Mouse (Mus musculus): ENCODE measurements around the gene Hist1h1b. TPM values are rescaled to one million over a fixed set of nuclear protein-coding genes. Genes with fewer than 3 reads are reported as not detected.
"Not testable (repeated sequence)": the region's sequence is repeated elsewhere in the genome, so short reads cannot be mapped to it uniquely, and the experiment has no call there.

The Hist1h1b gene
- polyA plus RNA-seq, 1 experiment from 2014 or later: 25.0 TPM

DNA sequence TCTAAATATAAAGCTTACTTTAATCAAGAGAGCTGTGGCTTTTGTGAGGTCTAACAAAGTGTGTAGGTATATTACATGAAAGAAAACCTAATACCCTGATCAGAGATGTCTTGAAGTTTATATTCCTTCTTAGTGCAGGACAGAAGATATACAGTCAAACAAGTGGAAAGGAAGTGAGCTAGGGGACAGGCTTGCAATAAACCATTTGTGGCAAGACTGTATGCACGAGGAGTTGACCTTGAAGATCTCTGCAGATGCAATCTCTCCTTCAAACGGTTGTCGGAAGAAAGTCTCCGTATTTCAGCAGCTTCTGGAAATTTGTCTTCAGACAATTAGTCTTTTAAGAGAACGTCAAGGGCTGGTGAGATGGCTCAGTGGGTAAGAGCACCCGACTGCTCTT lies 9.5 kb upstream of the Hist1h1b start:
- H3K4me3 ChIP-seq (replicated peaks): no peak overlapping the region
- no peak for ATAC-seq
- no peak overlapping the region for H3K4me2 ChIP-seq (replicated peaks)
- no peak overlapping the region for H3K27ac ChIP-seq
- no peaks in the 10 kb centered on the region for H3K27me3 ChIP-seq (replicated peaks)
- WGBS: 46% methylated on average over 6 of the region's 6 CpGs
- H3K9me3 ChIP-seq: no peaks in the 10 kb centered on the region
- H3K9ac ChIP-seq: no peak overlapping the region
- H3K36me3 ChIP-seq: no peaks in the 10 kb centered on the region
- peaks cover 12% of the 10 kb centered on the region; the same call in 1 of the 2 replicates for H3K4me1 ChIP-seq (replicated peaks)

DNA sequence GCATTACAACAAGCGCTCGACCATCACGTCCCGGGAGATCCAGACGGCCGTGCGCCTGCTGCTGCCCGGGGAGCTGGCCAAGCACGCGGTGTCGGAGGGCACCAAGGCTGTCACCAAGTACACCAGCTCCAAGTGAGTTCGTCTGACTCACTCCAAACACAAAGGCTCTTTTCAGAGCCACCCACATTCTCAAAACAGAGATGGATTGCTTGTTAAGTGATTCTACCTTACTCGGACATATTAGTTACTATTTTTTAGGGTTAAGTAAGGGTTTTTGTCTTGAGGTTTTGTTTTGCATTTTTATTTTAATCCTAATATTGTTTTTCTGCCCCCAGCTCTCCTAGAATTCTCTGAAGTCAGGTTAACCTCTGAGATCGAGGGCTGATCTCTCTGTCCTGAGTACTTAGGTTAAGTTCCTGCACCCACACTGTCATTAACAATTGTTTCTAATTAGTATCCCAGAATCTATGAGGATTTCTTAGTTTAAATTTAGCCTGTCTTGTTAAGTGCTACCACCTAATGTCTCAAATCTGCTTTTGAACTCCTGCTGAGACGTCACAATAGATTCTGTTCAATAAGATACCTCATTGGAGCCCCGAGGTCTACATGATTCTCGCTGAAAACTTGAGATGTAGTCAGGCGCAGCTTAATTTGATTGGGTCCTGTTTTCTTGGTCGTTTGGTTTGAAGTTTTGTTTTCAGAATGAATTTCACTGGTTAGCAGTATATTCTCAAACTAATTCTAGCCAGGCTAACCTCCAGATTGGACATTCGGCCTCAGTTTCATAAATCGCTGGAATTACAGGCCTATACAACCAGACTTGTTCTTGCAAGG lies 7.6 kb upstream of the Hist1h1b start:
- 26% methylated on average over 15 of the region's 21 CpGs for WGBS

DNA sequence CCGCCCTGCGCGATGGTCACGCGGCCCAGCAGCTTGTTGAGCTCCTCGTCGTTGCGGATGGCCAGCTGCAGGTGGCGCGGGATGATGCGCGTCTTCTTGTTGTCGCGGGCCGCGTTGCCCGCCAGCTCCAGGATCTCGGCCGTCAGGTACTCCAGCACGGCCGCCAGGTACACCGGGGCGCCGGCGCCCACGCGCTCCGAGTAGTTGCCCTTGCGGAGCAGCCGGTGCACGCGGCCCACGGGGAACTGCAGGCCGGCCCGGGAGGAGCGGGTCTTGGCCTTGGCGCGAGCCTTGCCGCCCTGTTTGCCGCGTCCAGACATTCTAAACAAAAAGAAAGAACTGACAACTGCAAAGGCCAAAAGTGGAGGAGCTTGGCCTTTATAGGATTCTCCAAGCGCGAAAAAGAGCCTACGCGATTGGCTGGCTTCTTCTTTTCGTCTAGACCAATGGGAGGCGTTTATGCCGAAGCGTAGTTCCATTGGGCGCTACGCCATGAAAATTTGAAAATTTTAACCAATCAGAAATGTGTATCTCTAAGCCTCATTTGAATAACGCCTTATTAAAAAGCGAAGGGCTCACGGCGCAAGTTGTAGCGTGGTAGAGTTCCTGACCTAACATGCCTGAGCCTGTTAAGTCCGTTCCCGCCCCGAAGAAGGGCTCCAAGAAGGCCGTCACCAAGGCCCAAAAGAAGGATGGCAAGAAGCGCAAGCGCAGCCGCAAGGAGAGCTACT lies 6.6 kb upstream of the Hist1h1b start, which contains the start of the genes Hist1h2an and Hist1h2bp:
Hist1h2an (minus strand) TSS at position 320 of the 731 bp plus-strand sequence.
Hist1h2bp (plus strand) TSS at position 563 of the 731 bp plus-strand sequence.
- peak; percentile 94 for ATAC-seq
- H3K9me3 ChIP-seq; H3K36me3 ChIP-seq; H3K27me3 ChIP-seq (replicated peaks): not testable (repeated sequence)
- H3K4me3 ChIP-seq (replicated peaks): peak within 1 kb of the TSS; percentile 34
- peak within 1 kb of the TSS; percentile 84 for H3K27ac ChIP-seq
- peak within 1 kb of the TSS; percentile 41 for H3K9ac ChIP-seq
- H3K4me2 ChIP-seq (replicated peaks): peak within 1 kb of the TSS; percentile 60
- peaks cover 23% of the 10 kb centered on the region for H3K4me1 ChIP-seq (replicated peaks)
- WGBS: under 1% methylated on average over 40 of the region's 63 CpGs

More for the DNA sequence above, 7.6 kb upstream of the Hist1h1b start:
- Histone ChIP-seq H3K36me3 (no peaks in the 10 kb centered on the region), H3K27me3 (replicated peaks) (no peaks in the 10 kb centered on the region), H3K9ac (peak overlapping the region; percentile 32; the same call in 1 of the 2 replicates), H3K27ac (peak overlapping the region; percentile 56; the same call in 1 of the 2 replicates), H3K4me1 (replicated peaks) (peaks cover 19% of the 10 kb centered on the region), H3K4me3 (replicated peaks) (no peak overlapping the region), H3K4me2 (replicated peaks) (peak overlapping the region; percentile 60), H3K9me3 (no peaks in the 10 kb centered on the region)
- peak; percentile 7; the same call in 1 of the 2 replicates for ATAC-seq

DNA sequence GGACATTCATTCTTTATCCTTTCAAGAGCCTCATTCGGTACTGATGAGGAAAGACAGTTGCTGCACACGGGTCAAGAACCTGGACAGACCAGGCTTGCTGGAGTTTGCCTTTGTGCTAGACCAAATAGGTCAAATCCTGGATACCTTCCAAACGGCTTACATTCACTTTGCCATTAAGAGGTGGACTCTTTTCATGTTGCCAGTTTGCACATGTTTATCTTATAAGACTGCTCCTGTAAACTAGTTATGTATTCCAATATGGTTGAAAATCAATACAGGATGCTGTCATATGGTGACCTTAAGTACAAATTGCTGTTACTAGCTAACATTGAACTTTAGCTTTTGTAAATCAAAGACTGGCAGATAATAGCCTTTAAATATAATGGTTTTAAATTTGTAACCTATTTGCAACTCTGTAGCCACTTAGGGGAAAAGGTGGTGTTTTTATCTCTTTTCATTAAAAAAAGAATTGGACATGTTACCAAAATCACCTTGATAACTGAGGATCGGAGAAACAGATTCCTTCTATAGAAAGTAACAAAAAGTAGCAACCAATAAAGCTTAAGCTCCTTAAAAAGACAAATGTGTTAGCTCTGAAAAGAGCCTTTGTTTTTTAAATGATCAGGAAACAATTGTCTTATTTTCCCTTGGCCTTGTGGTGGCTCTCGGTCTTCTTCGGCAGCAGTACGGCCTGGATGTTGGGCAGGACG lies 5.9 kb upstream of the Hist1h1b start:
- Histone ChIP-seq H3K9me3 (no peaks in the 10 kb centered on the region), H3K27ac (peak overlapping the region; percentile 84), H3K4me1 (replicated peaks) (peaks cover 23% of the 10 kb centered on the region), H3K9ac (peak overlapping the region; percentile 41), H3K27me3 (replicated peaks) (no peaks in the 10 kb centered on the region), H3K4me2 (replicated peaks) (peak overlapping the region; percentile 60), H3K4me3 (replicated peaks) (peak overlapping the region; percentile 34), H3K36me3 (no peaks in the 10 kb centered on the region)
- WGBS: 8% methylated on average over 8 of the region's 8 CpGs
- ATAC-seq: no peak

DNA sequence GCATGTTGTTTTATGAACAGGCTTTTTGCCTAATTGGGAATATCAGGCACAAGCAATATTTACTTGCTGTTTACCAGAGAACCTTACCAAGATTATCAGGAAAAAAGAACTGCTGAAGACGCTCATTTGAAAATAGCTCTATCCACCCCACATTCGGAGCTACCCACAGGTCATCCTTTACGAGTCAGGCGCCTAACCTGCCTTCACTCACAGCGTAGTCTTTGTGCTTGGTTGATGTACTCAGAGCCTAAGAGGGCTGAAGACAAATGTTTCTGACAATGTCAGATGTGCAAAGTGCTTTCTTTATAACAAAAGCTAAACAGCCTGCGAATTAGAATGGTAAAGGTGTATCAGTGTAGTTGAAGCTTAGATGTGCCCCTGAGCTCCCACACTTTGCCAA lies 3.9 kb upstream of the Hist1h1b start:
- H3K27me3 ChIP-seq (replicated peaks): no peaks in the 10 kb centered on the region
- H3K4me3 ChIP-seq (replicated peaks): peak overlapping the region; percentile 39; the same call in 1 of the 2 replicates
- no peaks in the 10 kb centered on the region for H3K36me3 ChIP-seq
- 38% methylated on average over 6 of the region's 6 CpGs for WGBS
- peak overlapping the region; percentile 86 for H3K27ac ChIP-seq
- H3K9ac ChIP-seq: peak overlapping the region; percentile 37; the same call in 1 of the 2 replicates
- peaks cover 19% of the 10 kb centered on the region for H3K4me1 ChIP-seq (replicated peaks)
- no peak for ATAC-seq
- H3K9me3 ChIP-seq: no peaks in the 10 kb centered on the region
- peak overlapping the region; percentile 62 for H3K4me2 ChIP-seq (replicated peaks)

DNA sequence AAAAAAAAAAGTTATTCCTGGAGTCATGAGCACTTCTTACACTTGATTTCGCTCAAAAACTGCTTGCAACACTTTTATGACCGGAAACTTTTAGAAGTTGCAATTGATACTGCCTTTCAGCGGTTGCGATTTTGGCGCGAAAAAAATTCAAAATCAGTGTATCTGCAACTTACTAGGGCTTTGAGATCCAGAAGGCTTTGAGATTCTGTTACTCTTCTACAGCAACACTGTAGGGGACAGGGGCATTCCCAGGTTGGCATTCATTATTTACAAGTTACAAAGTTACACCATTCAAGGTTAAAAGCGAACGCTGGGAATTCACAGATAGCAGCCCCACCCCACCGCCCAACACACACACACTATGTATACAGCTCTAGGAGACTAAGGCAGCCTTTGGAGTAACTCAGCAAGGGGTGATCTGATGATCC lies 3.3 kb upstream of the Hist1h1b start:
- Histone ChIP-seq H3K4me3 (replicated peaks) (peak overlapping the region; percentile 39), H3K4me1 (replicated peaks) (peaks cover 19% of the 10 kb centered on the region), H3K4me2 (replicated peaks) (peak overlapping the region; percentile 62), H3K36me3 (no peaks in the 10 kb centered on the region), H3K9ac (peak overlapping the region; percentile 37; the same call in 1 of the 2 replicates), H3K9me3 (no peaks in the 10 kb centered on the region), H3K27me3 (replicated peaks) (no peaks in the 10 kb centered on the region), H3K27ac (peak overlapping the region; percentile 86)
- ATAC-seq: no peak
- WGBS: 2% methylated on average over 9 of the region's 9 CpGs

DNA sequence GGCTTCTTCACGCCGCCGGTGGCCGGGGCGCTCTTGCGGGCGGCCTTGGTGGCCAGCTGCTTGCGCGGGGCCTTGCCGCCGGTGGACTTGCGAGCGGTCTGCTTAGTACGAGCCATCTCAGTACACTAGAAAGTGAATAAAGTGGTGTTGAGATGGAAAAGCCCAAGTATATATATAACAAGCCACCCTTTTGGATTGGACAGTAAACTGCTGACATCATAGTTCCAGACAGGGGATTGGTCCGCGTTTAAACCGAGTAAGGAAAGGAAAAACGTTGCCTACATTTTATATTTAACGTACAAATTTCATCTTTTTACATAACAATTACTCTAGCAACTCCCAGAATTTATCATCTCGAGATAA lies 2.8 kb upstream of the Hist1h1b start, which contains the start of gene Hist1h3i:
Hist1h3i (minus strand) TSS at position 116 of the 363 bp plus-strand sequence.
- H3K9me3 ChIP-seq: no peaks in the 10 kb centered on the region
- H3K27ac ChIP-seq: peak within 1 kb of the TSS; percentile 86
- H3K4me3 ChIP-seq (replicated peaks): peak within 1 kb of the TSS; percentile 39
- peak within 1 kb of the TSS; percentile 62 for H3K4me2 ChIP-seq (replicated peaks)
- H3K9ac ChIP-seq: peak within 1 kb of the TSS; percentile 47
- H3K27me3 ChIP-seq (replicated peaks): no peaks in the 10 kb centered on the region
- H3K4me1 ChIP-seq (replicated peaks): peaks cover 19% of the 10 kb centered on the region
- peak; percentile 63 for ATAC-seq
- WGBS: under 1% methylated on average over 18 of the region's 20 CpGs
- no peaks in the 10 kb centered on the region for H3K36me3 ChIP-seq

DNA sequence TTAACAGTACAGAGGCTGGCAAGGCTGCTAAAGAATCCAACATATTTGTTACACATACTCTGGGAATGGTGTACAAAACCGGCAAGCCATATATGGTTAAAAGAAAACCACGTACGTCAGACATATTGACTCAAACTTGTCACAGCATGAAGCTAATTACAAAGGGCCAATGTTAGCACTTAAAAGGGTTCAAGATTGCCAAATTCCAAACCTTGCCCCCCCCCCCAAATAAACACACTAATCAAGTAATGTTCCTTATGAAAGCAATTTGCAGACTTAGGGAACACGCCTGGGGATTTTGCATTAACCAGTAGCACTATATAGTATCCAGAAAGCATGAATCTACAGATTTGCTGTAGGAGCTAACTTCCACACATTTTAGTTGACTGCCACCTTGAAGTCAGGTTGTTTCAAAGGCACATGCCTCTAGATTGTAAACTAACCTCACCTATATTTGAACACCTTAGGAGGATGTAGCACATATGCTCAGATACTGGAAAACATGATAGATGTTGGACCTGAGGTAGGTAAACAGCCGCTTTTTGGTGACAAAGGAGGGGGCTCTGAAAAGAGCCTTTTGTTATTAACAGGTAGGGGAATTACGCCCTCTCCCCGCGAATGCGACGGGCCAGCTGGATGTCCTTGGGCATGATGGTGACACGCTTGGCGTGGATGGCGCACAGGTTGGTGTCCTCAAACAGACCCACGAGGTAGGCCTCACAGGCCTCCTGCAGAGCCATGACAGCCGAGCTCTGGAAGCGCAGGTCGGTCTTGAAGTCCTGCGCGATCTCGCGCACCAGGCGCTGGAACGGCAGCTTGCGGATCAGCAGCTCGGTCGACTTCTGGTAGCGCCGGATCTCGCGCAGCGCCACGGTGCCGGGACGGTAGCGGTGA lies 2.2 kb upstream of the Hist1h1b start:
- WGBS: under 1% methylated on average over 14 of the region's 35 CpGs
- not testable (repeated sequence) for H3K9me3 ChIP-seq; ATAC-seq; H3K27me3 ChIP-seq (replicated peaks); H3K36me3 ChIP-seq
- peaks cover 19% of the 10 kb centered on the region for H3K4me1 ChIP-seq (replicated peaks)
- peak overlapping the region; percentile 62 for H3K4me2 ChIP-seq (replicated peaks)
- H3K27ac ChIP-seq: peak overlapping the region; percentile 81
- peak overlapping the region; percentile 39 for H3K4me3 ChIP-seq (replicated peaks)
- H3K9ac ChIP-seq: peak overlapping the region; percentile 47

DNA sequence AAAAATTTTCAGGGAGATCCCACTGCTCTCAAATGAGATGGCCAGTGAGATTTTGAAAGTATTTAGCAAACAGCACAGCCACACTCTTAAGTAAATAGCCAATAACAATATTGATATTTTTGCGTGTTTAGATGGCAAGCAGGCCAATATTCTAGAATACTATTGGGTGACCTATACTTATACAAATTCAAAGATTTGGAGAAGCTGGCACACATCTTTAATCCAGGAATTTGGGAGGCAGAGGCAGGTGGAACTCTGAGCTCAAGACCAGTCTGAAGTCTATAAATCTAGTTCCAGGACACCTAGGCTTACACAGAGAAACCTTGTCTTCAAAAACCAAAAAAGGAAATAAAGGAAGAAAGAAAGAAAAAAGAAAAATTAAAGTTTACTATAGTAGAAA lies 1.2 kb upstream of the Hist1h1b start:
- no peak for ATAC-seq
- Histone ChIP-seq H3K4me1 (replicated peaks) (peaks cover 19% of the 10 kb centered on the region), H3K4me3 (replicated peaks) (no peak overlapping the region), H3K9me3 (no peaks in the 10 kb centered on the region), H3K9ac (no peak overlapping the region), H3K36me3 (no peaks in the 10 kb centered on the region), H3K4me2 (replicated peaks) (no peak overlapping the region), H3K27me3 (replicated peaks) (no peaks in the 10 kb centered on the region), H3K27ac (no peak overlapping the region)
- 90% methylated on average over 1 of the region's 1 CpGs for WGBS

DNA sequence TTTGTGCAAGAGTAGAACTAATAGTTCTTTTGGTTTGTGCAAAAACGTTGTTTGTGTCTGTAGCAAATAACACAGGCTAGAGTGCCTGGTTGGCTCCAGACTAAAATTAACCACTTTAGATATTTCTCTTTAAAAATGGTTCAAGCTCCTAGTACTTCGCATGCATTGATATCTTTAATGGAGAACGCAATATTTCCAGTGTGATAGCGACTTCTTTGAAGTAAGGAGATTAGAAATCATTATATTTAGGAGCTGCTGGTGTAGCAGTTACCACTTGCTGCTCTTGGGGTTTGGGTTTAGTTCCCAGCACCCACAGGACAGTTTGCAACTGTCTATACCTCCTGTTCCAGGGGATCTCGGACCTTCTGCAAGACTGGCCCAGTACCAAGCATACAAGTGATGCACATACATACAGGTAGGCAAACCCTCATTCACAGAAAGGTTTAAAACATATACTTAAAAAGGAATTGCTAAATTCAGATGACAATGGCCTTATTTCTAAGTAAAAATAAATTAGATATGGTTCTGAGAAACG lies 663 bp upstream of the Hist1h1b start:
- H3K27me3 ChIP-seq (replicated peaks): no peaks in the 10 kb centered on the region
- no peak overlapping the region for H3K4me3 ChIP-seq (replicated peaks)
- no peaks in the 10 kb centered on the region for H3K36me3 ChIP-seq
- WGBS: 44% methylated on average over 6 of the region's 6 CpGs
- peak overlapping the region; percentile 95 for H3K27ac ChIP-seq
- H3K4me1 ChIP-seq (replicated peaks): peaks cover 18% of the 10 kb centered on the region
- peak overlapping the region; percentile 94 for H3K4me2 ChIP-seq (replicated peaks)
- no peak for ATAC-seq
- peak overlapping the region; percentile 83; the same call in 1 of the 2 replicates for H3K9ac ChIP-seq
- no peaks in the 10 kb centered on the region for H3K9me3 ChIP-seq
